Comparison of ENCODE assay signal across 21 mouse cellular contexts in the genomic region with DNA sequence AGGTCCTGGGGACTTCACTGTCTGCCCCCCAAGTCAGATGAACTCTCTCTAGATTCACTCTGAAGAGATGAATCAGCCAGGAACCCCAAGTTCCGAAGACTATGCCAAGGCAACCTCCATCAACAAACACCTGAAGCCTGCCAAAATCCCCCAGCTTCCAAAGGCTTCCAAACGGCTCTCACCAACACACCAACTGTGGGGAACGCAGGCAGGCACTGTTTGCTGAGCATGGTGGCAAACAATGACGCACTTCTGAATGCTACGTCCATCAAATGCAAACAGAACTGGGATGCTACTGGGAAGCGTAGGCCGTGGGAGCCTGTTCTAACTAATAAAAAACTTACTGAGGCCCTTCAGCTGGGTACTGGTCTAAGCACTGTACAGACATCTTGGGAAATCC. TPM values are rescaled to one million over a fixed set of nuclear protein-coding genes. Genes with fewer than 3 reads are reported as not detected.
"Had no signal": no experiment of that assay in that cellular context is flagged by ENCODE, and none has a peak within 500 bp of the region (broad histone marks: within the 10 kb centered on the region; RNA-seq: fewer than 3 reads in every experiment).

No protein-coding gene starts in this region.

- H3K4me2 ChIP-seq: limb, embryonic 13.5 days; liver, embryonic 15.5 days; lung, embryonic 14.5 days; neural tube, embryonic 15.5 days had no signal

- H3K9ac ChIP-seq: limb, embryonic 13.5 days; liver, embryonic 15.5 days; lung, embryonic 14.5 days; neural tube, embryonic 15.5 days had no signal

- H3K27ac ChIP-seq: kidney, postnatal 0 days; limb, embryonic 13.5 days; liver, embryonic 15.5 days; midbrain, embryonic 10.5 days; neural tube, embryonic 15.5 days; stomach, postnatal 0 days had no signal

- H3K4me1 ChIP-seq: limb, embryonic 13.5 days; liver, embryonic 15.5 days; midbrain, embryonic 10.5 days; neural tube, embryonic 15.5 days had no signal

- H3K36me3 ChIP-seq: limb, embryonic 13.5 days; liver, embryonic 15.5 days; midbrain, embryonic 10.5 days; neural tube, embryonic 15.5 days had no signal

- ATAC-seq: intestine, postnatal 0 days had no signal

- DNase-seq: kidney, adult 9 months; kidney, postnatal 36 days; lung, embryonic 14.5 days; lung, postnatal 10 days; lung, postnatal 4 days; midbrain, embryonic 14.5 days; right cerebral cortex, adult 18-20 months; right cerebral cortex, postnatal 25 days; thymus, postnatal 36 days had no signal

- H3K27me3 ChIP-seq: limb, embryonic 13.5 days; liver, embryonic 15.5 days; neural tube, embryonic 15.5 days had no signal

- H3K9me3 ChIP-seq: limb, embryonic 13.5 days; liver, embryonic 15.5 days; midbrain, embryonic 10.5 days; neural tube, embryonic 15.5 days had no signal

- H3K4me3 ChIP-seq: limb, embryonic 13.5 days; liver, embryonic 15.5 days; midbrain, embryonic 10.5 days; myocyte; neural tube, embryonic 15.5 days had no signal

RNA-seq across cellular contexts. Expression of a gene that starts 35.7 kb away (rescaled TPM):
- total RNA-seq: liver, adult 2 months; megakaryocyte, adult 5-6 weeks had no signal
- polyA plus RNA-seq: intestine, postnatal 0 days; limb, embryonic 13.5 days; liver, adult 2 months; liver, embryonic 15.5 days; lung, embryonic 14.5 days; midbrain, embryonic 10.5 days; midbrain, embryonic 14.5 days; myocyte; neural tube, embryonic 11.5 days; stomach, postnatal 0 days; thymus, postnatal 0 days had no signal
